Mouse (Mus musculus) heart, embryonic 14.5 days (tissue): ENCODE results near the gene Napsa. TPM values are rescaled to one million over a fixed set of nuclear protein-coding genes. Genes with fewer than 3 reads are reported as not detected.

Source experiments
- ATAC-seq: fragments of 200-750 bp; cut with Nextera tagmentation; 2 replicates; pipeline ENCODE4 v1.8.0; 2017; ENCODE audit warnings: low read depth, moderate TSS enrichment; ENCODE audit not compliant: insufficient number of reproducible peaks, insufficient read depth, low FRiP score
- H3K27ac ChIP-seq, 2 experiments: fragments of 200-500 bp in 1 of 2; fragments of 300-500 bp in 1 of 2; sonication (generic) in 1 of 2; replicated peaks in 1 of 2; 2 replicates each; pipeline ENCODE4 v1.5.1; 2012 to 2014; ENCODE audit warnings: low read depth in 2 of 2, low read length in 2 of 2, control low read depth in 1 of 2, mild to moderate bottlenecking in 1 of 2, mixed read lengths in 1 of 2; ENCODE audit not compliant: control insufficient read depth in 1 of 2, insufficient read depth in 1 of 2
- H3K27me3 ChIP-seq: fragments of 300-500 bp; sonication (generic); 2 replicates; pipeline ENCODE4 v1.6.1; 2014; ENCODE audit warnings: mild to moderate bottlenecking, low read length, control low read depth; ENCODE audit not compliant: control insufficient read depth, insufficient read depth
- H3K36me3 ChIP-seq: fragments of 300-500 bp; sonication (generic); 2 replicates; pipeline ENCODE4 v1.6.1; 2014; ENCODE audit warnings: mild to moderate bottlenecking, control low read depth, low read length, mixed read lengths; ENCODE audit not compliant: control insufficient read depth, insufficient read depth
- H3K4me1 ChIP-seq, 2 experiments: fragments of 200-500 bp in 1 of 2; fragments of 300-500 bp in 1 of 2; sonication (generic) in 1 of 2; 2 replicates each; pipeline ENCODE4 v1.6.1; 2012 to 2014; ENCODE audit warnings: low read length in 2 of 2, control low read depth in 1 of 2, mixed read lengths in 1 of 2; ENCODE audit not compliant: control insufficient read depth in 2 of 2, insufficient read depth in 2 of 2
- H3K4me2 ChIP-seq: fragments of 300-500 bp; sonication (generic); 2 replicates; pipeline ENCODE4 v1.6.1; 2014; ENCODE audit warnings: mild to moderate bottlenecking, low read length
- H3K4me3 ChIP-seq, 2 experiments: fragments of 200-500 bp in 1 of 2; fragments of 300-500 bp in 1 of 2; sonication (generic) in 1 of 2; 2 replicates each; pipeline ENCODE4 v1.5.1; 2012 to 2014; ENCODE audit warnings: low read length in 2 of 2, mild to moderate bottlenecking in 2 of 2, control low read depth in 1 of 2, low read depth in 1 of 2, moderate library complexity in 1 of 2; ENCODE audit not compliant: control insufficient read depth in 1 of 2, insufficient read depth in 1 of 2
- H3K9ac ChIP-seq: fragments of 300-500 bp; sonication (generic); 2 replicates; pipeline ENCODE4 v1.6.1; 2014; ENCODE audit warnings: mild to moderate bottlenecking, low read length
- H3K9me3 ChIP-seq: fragments of 300-500 bp; sonication (generic); 2 replicates; pipeline ENCODE4 v1.6.1; 2016; ENCODE audit warnings: low read length, control low read depth; ENCODE audit not compliant: control insufficient read depth
- WGBS: fragments of 180-500 bp; shearing (Covaris S2); extraction: QIAGEN DNeasy Blood & Tissue Kit; methylation state at CpG from one replicate; pipeline ENCODE4 v1.1.7; 2014; 5-methylcytosine and 5-hydroxymethylcytosine counted together
- polyA plus RNA-seq: library from polyadenylated mRNA; unstranded; fragments of >200 nt; fragmentation: Nextera tagmentation; extraction: Ambion mirVana; gene quantifications from 2 replicates; pipeline ENCODE4 v1.2.1, GENCODE M21; 2014

Napsa gene
- polyA plus RNA-seq, 1 experiment from 2014 or later = 0.35 TPM

GRCm38 (mm10) chr7:44594291-44594690 lies 22.1 kb downstream of the Napsa start:
- H3K27ac ChIP-seq = no peak overlapping the region
- no peaks in the 10 kb centered on the region for H3K9me3 ChIP-seq
- peaks cover 3 to 10% of the 10 kb centered on the region in 2 experiments; a peak in 3 of 4 replicates for H3K4me1 ChIP-seq
- no peaks in the 10 kb centered on the region for H3K36me3 ChIP-seq
- H3K4me3 ChIP-seq = no peak overlapping the region
- H3K4me2 ChIP-seq = no peak overlapping the region
- H3K27me3 ChIP-seq = peaks cover 45% of the 10 kb centered on the region
- WGBS = 65% methylated on average over 6 of the region's 6 CpGs
- ATAC-seq = no peak
- H3K9ac ChIP-seq = no peak overlapping the region

GRCm38 (mm10) chr7:44595131-44595561 lies 23.0 kb downstream of the Napsa start:
- WGBS = 83% methylated on average over 20 of the region's 20 CpGs
- peaks cover 36% of the 10 kb centered on the region for H3K27me3 ChIP-seq

GRCm38 (mm10) chr7:44596051-44596450 lies 23.9 kb downstream of the Napsa start:
- ATAC-seq = no peak
- peaks cover 36% of the 10 kb centered on the region for H3K27me3 ChIP-seq
- WGBS = 90% methylated on average over 6 of the region's 6 CpGs

More at GRCm38 (mm10) chr7:44595131-44595561, 23.0 kb downstream of the Napsa start:
- no peak overlapping the region for H3K4me3 ChIP-seq
- no peak overlapping the region for H3K9ac ChIP-seq
- no peak overlapping the region for H3K27ac ChIP-seq
- H3K9me3 ChIP-seq = no peaks in the 10 kb centered on the region
- no peak overlapping the region for H3K4me2 ChIP-seq
- H3K4me1 ChIP-seq = peaks cover 3 to 9% of the 10 kb centered on the region in 2 experiments; a peak in 2 of 4 replicates
- no peak for ATAC-seq
- no peaks in the 10 kb centered on the region for H3K36me3 ChIP-seq

GRCm38 (mm10) chr7:44596996-44597538 lies 24.9 kb downstream of the Napsa start:
- Histone ChIP-seq H3K27ac (no peak overlapping the region), H3K36me3 (no peaks in the 10 kb centered on the region), H3K4me2 (no peak overlapping the region), H3K9ac (no peak overlapping the region), H3K27me3 (peaks cover 36% of the 10 kb centered on the region), H3K9me3 (no peaks in the 10 kb centered on the region), H3K4me1 (no peaks in the 10 kb centered on the region), H3K4me3 (no peak overlapping the region)
- no peak for ATAC-seq
- WGBS = 52% methylated on average over 5 of the region's 5 CpGs

More at GRCm38 (mm10) chr7:44596051-44596450, 23.9 kb downstream of the Napsa start:
- H3K27ac ChIP-seq = no peak overlapping the region
- no peak overlapping the region for H3K9ac ChIP-seq
- H3K4me3 ChIP-seq = no peak overlapping the region
- H3K36me3 ChIP-seq = no peaks in the 10 kb centered on the region
- no peaks in the 10 kb centered on the region for H3K9me3 ChIP-seq
- H3K4me1 ChIP-seq = peaks cover 0 to 9% of the 10 kb centered on the region in 2 experiments; a peak in 1 of 4 replicates
- no peak overlapping the region for H3K4me2 ChIP-seq

- Histone ChIP-seq H3K27me3 (peaks cover 36% of the 10 kb centered on the region), H3K4me1 (no peaks in the 10 kb centered on the region), H3K4me2 (no peak overlapping the region), H3K27ac (no peak overlapping the region), H3K4me3 (no peak overlapping the region), H3K9ac (no peak overlapping the region), H3K36me3 (no peaks in the 10 kb centered on the region), H3K9me3 (no peaks in the 10 kb centered on the region)
- ATAC-seq = no peak
- WGBS = 86% methylated on average over 4 of the region's 4 CpGs
Observed at GRCm38 (mm10) chr7:44597666-44598065, 25.5 kb downstream of the Napsa start.

- H3K9ac ChIP-seq = no peak overlapping the region
- no peak overlapping the region for H3K4me3 ChIP-seq
- H3K27me3 ChIP-seq = peaks cover 36% of the 10 kb centered on the region
- WGBS = 79% methylated on average over 12 of the region's 12 CpGs
- H3K27ac ChIP-seq = no peak overlapping the region
- H3K9me3 ChIP-seq = no peaks in the 10 kb centered on the region
- H3K36me3 ChIP-seq = no peaks in the 10 kb centered on the region
- no peaks in the 10 kb centered on the region for H3K4me1 ChIP-seq
- no peak overlapping the region for H3K4me2 ChIP-seq
- ATAC-seq = no peak
Observed at GRCm38 (mm10) chr7:44598336-44598735, 26.2 kb downstream of the Napsa start.

- no peak overlapping the region for H3K4me3 ChIP-seq
- no peaks in the 10 kb centered on the region for H3K9me3 ChIP-seq
- H3K27ac ChIP-seq = no peak overlapping the region
- H3K9ac ChIP-seq = no peak overlapping the region
- H3K27me3 ChIP-seq = peaks cover 56% of the 10 kb centered on the region
- H3K4me2 ChIP-seq = no peak overlapping the region
- no peak for ATAC-seq
- WGBS = 79% methylated on average over 10 of the region's 10 CpGs
- H3K36me3 ChIP-seq = no peaks in the 10 kb centered on the region
- 0 out of 4 replicates have a peak, but pooled peaks cover 0 to 2% of the 10 kb centered on the region in 2 experiments for H3K4me1 ChIP-seq
Observed at GRCm38 (mm10) chr7:44600691-44601262, 28.6 kb downstream of the Napsa start.
